Mouse (Mus musculus) MEL (cell line): ENCODE data around the gene Gm35315. TPM values are rescaled to one million over a fixed set of nuclear protein-coding genes. Genes with fewer than 3 reads are reported as not detected.
A peak's percentile ranks its signal among the peaks of the same experiment; 100 is the strongest.

Experiments used
- DNase-seq: peaks from one replicate; pipeline ENCODE4 v3.0.0; 2011; ENCODE audit warnings: low read depth, low spot score
- H3K27ac ChIP-seq: 2 replicates; pipeline ENCODE4 v1.5.1; 2012; ENCODE audit warnings: low read depth, mild to moderate bottlenecking, control low read depth, low read length, moderate library complexity; ENCODE audit not compliant: control insufficient read depth
- H3K27me3 ChIP-seq, 2 experiments: fragments of 150-350 bp in 1 of 2; sonication (generic) in 1 of 2; 2 replicates each; pipeline ENCODE4 v1.6.1; 2012; ENCODE audit warnings: low read length in 2 of 2, mild to moderate bottlenecking in 2 of 2, improper control_type of control experiment in 1 of 2, moderate library complexity in 1 of 2; ENCODE audit not compliant: insufficient read depth in 2 of 2, control insufficient read depth in 1 of 2
- H3K36me3 ChIP-seq, 2 experiments: 2 replicates each; pipeline ENCODE4 v1.6.1; 2012 to 2014; ENCODE audit warnings: low read length in 2 of 2, improper control_type of control experiment in 1 of 2, inconsistent platforms in 1 of 2, mild to moderate bottlenecking in 1 of 2; ENCODE audit not compliant: insufficient read depth in 2 of 2, control insufficient read depth in 1 of 2
- H3K4me1 ChIP-seq, 2 experiments: fragments of 150-350 bp in 1 of 2; sonication (generic) in 1 of 2; 2 replicates each; pipeline ENCODE4 v1.6.1; 2012; ENCODE audit warnings: low read length in 2 of 2, improper control_type of control experiment in 1 of 2, mild to moderate bottlenecking in 1 of 2; ENCODE audit not compliant: insufficient read depth in 2 of 2, control insufficient read depth in 1 of 2
- H3K4me3 ChIP-seq, 2 experiments: fragments of 150-350 bp in 1 of 2; sonication (generic) in 1 of 2; 2 replicates each; pipeline ENCODE4 v1.5.1; 2012; ENCODE audit warnings: low read depth in 2 of 2, low read length in 2 of 2, mild to moderate bottlenecking in 2 of 2, moderate library complexity in 2 of 2, control low read depth in 1 of 2, improper control_type of control experiment in 1 of 2; ENCODE audit not compliant: control insufficient read depth in 1 of 2, insufficient read depth in 1 of 2
- H3K79me2 ChIP-seq: 2 replicates; pipeline ENCODE4 v1.6.1; 2012; ENCODE audit warnings: mild to moderate bottlenecking, low read length, moderate library complexity; ENCODE audit not compliant: control insufficient read depth, poor library complexity, insufficient read depth
- H3K9ac ChIP-seq: 2 replicates; pipeline ENCODE4 v1.6.1; 2012; ENCODE audit warnings: low read depth, mild to moderate bottlenecking, control low read depth, low read length, moderate library complexity; ENCODE audit not compliant: control insufficient read depth, poor library complexity, severe bottlenecking
- H3K9me3 ChIP-seq: fragments of 150-350 bp; sonication (generic); replicated peaks from 2 replicates; pipeline ENCODE4 v1.6.1; 2012; ENCODE audit warnings: mild to moderate bottlenecking, low read length, improper control_type of control experiment, moderate library complexity; ENCODE audit not compliant: insufficient read depth
- CHD1 ChIP-seq: IDR thresholded peaks from 2 replicates; pipeline ENCODE4 v1.6.1; 2012; ENCODE audit warnings: low read depth, mild to moderate bottlenecking, inconsistent platforms, low read length, improper control_type of control experiment
- CHD2 ChIP-seq: IDR thresholded peaks from 2 replicates; pipeline ENCODE4 v1.6.1; 2011; ENCODE audit warnings: low read length, improper control_type of control experiment
- CTCF ChIP-seq, 3 experiments: IDR thresholded peaks in 2 of 3; conservative IDR thresholded peaks in 1 of 3; 2 replicates each; pipeline ENCODE4 v1.5.1; 2011 to 2012; ENCODE audit warnings: low read length in 3 of 3, low read depth in 2 of 3, mild to moderate bottlenecking in 2 of 3, improper control_type of control experiment in 1 of 3, inconsistent platforms in 1 of 3, mixed read lengths in 1 of 3, moderate library complexity in 1 of 3; ENCODE audit not compliant: control insufficient read depth in 1 of 3, insufficient read depth in 1 of 3, poor library complexity in 1 of 3, severe bottlenecking in 1 of 3
- ELF1 ChIP-seq: IDR thresholded peaks from 2 replicates; pipeline ENCODE4 v1.6.1; 2014; ENCODE audit warnings: low read depth, mild to moderate bottlenecking, inconsistent platforms, low read length, improper control_type of control experiment, moderate library complexity
- EP300 ChIP-seq, 2 experiments: IDR thresholded peaks; 2 replicates each; pipeline ENCODE4 v1.6.1; 2011; ENCODE audit warnings: improper control_type of control experiment in 2 of 2, low read length in 2 of 2, low read depth in 1 of 2, mild to moderate bottlenecking in 1 of 2
- ETS1 ChIP-seq: IDR thresholded peaks from 2 replicates; pipeline ENCODE4 v1.6.1; 2012; ENCODE audit warnings: low read depth, mild to moderate bottlenecking, inconsistent platforms, low read length, improper control_type of control experiment, moderate library complexity
- GATA1 ChIP-seq: IDR thresholded peaks from 2 replicates; pipeline ENCODE4 v1.6.1; 2011; ENCODE audit warnings: low read depth, low read length, improper control_type of control experiment
- JUND ChIP-seq: IDR thresholded peaks from 2 replicates; pipeline ENCODE4 v1.6.1; 2011; ENCODE audit warnings: low read depth, mild to moderate bottlenecking, improper control_type of control experiment, low read length
- MAFK ChIP-seq: IDR thresholded peaks from 2 replicates; pipeline ENCODE4 v1.6.1; 2011; ENCODE audit warnings: low read depth, mild to moderate bottlenecking, low read length, improper control_type of control experiment, borderline replicate concordance
- MAZ ChIP-seq: IDR thresholded peaks from 2 replicates; pipeline ENCODE4 v1.6.1; 2012; ENCODE audit warnings: low read depth, mild to moderate bottlenecking, inconsistent platforms, low read length, improper control_type of control experiment
- MEF2A ChIP-seq: IDR thresholded peaks from 2 replicates; pipeline ENCODE4 v1.6.1; 2014; ENCODE audit warnings: low read depth, mild to moderate bottlenecking, inconsistent platforms, low read length, improper control_type of control experiment; ENCODE audit not compliant: poor library complexity, insufficient replicate concordance, severe bottlenecking; ENCODE audit errors: extremely low read depth
- MXI1 ChIP-seq: IDR thresholded peaks from 2 replicates; pipeline ENCODE4 v1.6.1; 2011; ENCODE audit warnings: mild to moderate bottlenecking, low read depth, low read length, improper control_type of control experiment
- NELFE ChIP-seq: IDR thresholded peaks from 2 replicates; pipeline ENCODE4 v1.6.1; 2011; ENCODE audit warnings: low read depth, low read length, improper control_type of control experiment
- NRF1 ChIP-seq: IDR thresholded peaks from 2 replicates; pipeline ENCODE4 v1.6.1; 2014; ENCODE audit warnings: low read depth, mild to moderate bottlenecking, inconsistent platforms, low read length, improper control_type of control experiment, moderate library complexity; ENCODE audit not compliant: poor library complexity, insufficient read depth, severe bottlenecking
- POLR2A ChIP-seq, 2 experiments: IDR thresholded peaks; 2 replicates each; pipeline ENCODE4 v1.6.1; 2011 to 2012; ENCODE audit warnings: low read length in 2 of 2, mild to moderate bottlenecking in 2 of 2, control low read depth in 1 of 2, improper control_type of control experiment in 1 of 2, low read depth in 1 of 2, moderate library complexity in 1 of 2; ENCODE audit not compliant: control insufficient read depth in 1 of 2, insufficient read depth in 1 of 2, poor library complexity in 1 of 2
- POLR2AphosphoS2 ChIP-seq: IDR thresholded peaks from 2 replicates; pipeline ENCODE4 v1.6.1; 2011; ENCODE audit warnings: low read length, improper control_type of control experiment
- POLR2AphosphoS5 ChIP-seq: IDR thresholded peaks from 2 replicates; pipeline ENCODE4 v1.6.1; 2012; ENCODE audit warnings: low read depth, borderline replicate concordance, mild to moderate bottlenecking, inconsistent platforms, low read length, moderate library complexity, mixed read lengths
- RAD21 ChIP-seq: IDR thresholded peaks from 2 replicates; pipeline ENCODE4 v1.6.1; 2011; ENCODE audit warnings: mild to moderate bottlenecking, low read depth, low read length, improper control_type of control experiment
- SIN3A ChIP-seq: IDR thresholded peaks from 2 replicates; pipeline ENCODE4 v1.6.1; 2012; ENCODE audit warnings: low read length, improper control_type of control experiment, inconsistent platforms
- SMC3 ChIP-seq: IDR thresholded peaks from 2 replicates; pipeline ENCODE4 v1.6.1; 2011; ENCODE audit warnings: low read depth, low read length, improper control_type of control experiment
- TBP ChIP-seq: IDR thresholded peaks from 2 replicates; pipeline ENCODE4 v1.8.0; 2011; ENCODE audit warnings: low read depth, low read length, improper control_type of control experiment
- UBTF ChIP-seq: IDR thresholded peaks from 2 replicates; pipeline ENCODE4 v1.6.1; 2012; ENCODE audit warnings: low read depth, mild to moderate bottlenecking, inconsistent platforms, low read length, improper control_type of control experiment, moderate library complexity, borderline replicate concordance; ENCODE audit not compliant: insufficient read depth
- USF2 ChIP-seq, 2 experiments: IDR thresholded peaks; 2 replicates each; pipeline ENCODE4 v1.6.1; 2011 to 2012; ENCODE audit warnings: improper control_type of control experiment in 2 of 2, low read length in 2 of 2, borderline replicate concordance in 1 of 2, inconsistent platforms in 1 of 2, low read depth in 1 of 2, mild to moderate bottlenecking in 1 of 2; ENCODE audit not compliant: insufficient read depth in 1 of 2
- ZKSCAN1 ChIP-seq: IDR thresholded peaks from 2 replicates; pipeline ENCODE4 v1.6.1; 2012; ENCODE audit warnings: low read depth, mild to moderate bottlenecking, inconsistent platforms, low read length, improper control_type of control experiment, moderate library complexity
- ZNF384 ChIP-seq: IDR thresholded peaks from 2 replicates; pipeline ENCODE4 v1.6.1; 2012; ENCODE audit warnings: low read depth, mild to moderate bottlenecking, inconsistent platforms, low read length, improper control_type of control experiment
- polyA plus RNA-seq, 2 experiments: library from polyadenylated mRNA; stranded (reverse) in 1 of 2; unstranded in 1 of 2; fragments of >175 nt in 1 of 2; fragments of >200 nt in 1 of 2; gene quantifications; 2 replicates each; pipeline versions ENCODE4 v1.2.1 to v1.2.4; 2012; ENCODE audit warnings: low replicate concordance in 2 of 2, low read depth in 1 of 2; ENCODE audit not compliant: insufficient read length in 2 of 2, insufficient read depth in 1 of 2, missing spikeins in 1 of 2
- total RNA-seq: library from RNA; depleted of rRNA; stranded (reverse); fragments of 300-350 nt; gene quantifications from 2 replicates; pipeline ENCODE4 v1.2.3, GENCODE M21; 2012

The Gm35315 gene
- total and polyA plus RNA-seq, 3 experiments = 2.2 to 70.9 (median 2.2) TPM

- H3K36me3 ChIP-seq = no peaks in the 10 kb centered on the region
- no peaks in the 10 kb centered on the region for H3K4me1 ChIP-seq
- peak; percentile 55 for DNase-seq
- H3K9me3 ChIP-seq = no peaks in the 10 kb centered on the region
- H3K27me3 ChIP-seq = no peaks in the 10 kb centered on the region
- TF ChIP-seq GATA1 (no peak), EP300 (IDR thresholded peaks at IDR 0.05; ENCODE audit: low read depth in 1 of 2, low read length in 2 of 2) (no peak), POLR2AphosphoS5 (no peak), MXI1 (no peak), CHD2 (no peak), POLR2A (IDR thresholded peaks at IDR 0.05; ENCODE audit: control insufficient read depth in 1 of 2, insufficient read depth in 1 of 2, low read depth in 1 of 2, low read length in 2 of 2, poor library complexity in 1 of 2) (no peak), MAZ (no peak), CTCF (IDR thresholded peaks at IDR 0.05 in 2 of 3, conservative IDR thresholded peaks at IDR 0.05 in 1 of 3; ENCODE audit: control insufficient read depth in 1 of 3, insufficient read depth in 1 of 3, low read depth in 2 of 3, low read length in 3 of 3, poor library complexity in 1 of 3, severe bottlenecking in 1 of 3) (no peak), ZNF384 (no peak), USF2 (IDR thresholded peaks at IDR 0.05; ENCODE audit: borderline replicate concordance in 1 of 2, insufficient read depth in 1 of 2, low read depth in 1 of 2, low read length in 2 of 2) (no peak), POLR2AphosphoS2 (no peak), RAD21 (no peak), NELFE (no peak), MEF2A (no peak), ELF1 (no peak), JUND (no peak), NRF1 (no peak), ZKSCAN1 (no peak)
- H3K79me2 ChIP-seq = no peaks in the 10 kb centered on the region
- H3K4me3 ChIP-seq = peak overlapping the region in 1 of 2 experiments; percentile 39; a peak in 2 of 4 replicates
- H3K27ac ChIP-seq = no peak overlapping the region
- H3K9ac ChIP-seq = no peak overlapping the region
Observed at GRCm38 (mm10) chr5:110086161-110086866, 7.9 kb downstream of the Gm35315 start.

GRCm38 (mm10) chr5:110082961-110083360 is 11.3 kb downstream of the Gm35315 start:
- no peak for DNase-seq
- Histone ChIP-seq H3K79me2 (no peaks in the 10 kb centered on the region), H3K27me3 (no peaks in the 10 kb centered on the region), H3K36me3 (peaks cover 0 to 8% of the 10 kb centered on the region in 2 experiments; a peak in 2 of 4 replicates), H3K27ac (no peak overlapping the region), H3K4me1 (no peaks in the 10 kb centered on the region), H3K4me3 (no peak overlapping the region), H3K9me3 (no peaks in the 10 kb centered on the region), H3K9ac (no peak overlapping the region)
- TF ChIP-seq TBP (no peak), ETS1 (no peak), NRF1 (no peak), USF2 (IDR thresholded peaks at IDR 0.05; ENCODE audit: borderline replicate concordance in 1 of 2, insufficient read depth in 1 of 2, low read depth in 1 of 2, low read length in 2 of 2) (no peak), RAD21 (no peak), CHD2 (no peak), CTCF (IDR thresholded peaks at IDR 0.05 in 2 of 3, conservative IDR thresholded peaks at IDR 0.05 in 1 of 3; ENCODE audit: control insufficient read depth in 1 of 3, insufficient read depth in 1 of 3, low read depth in 2 of 3, low read length in 3 of 3, poor library complexity in 1 of 3, severe bottlenecking in 1 of 3) (no peak), SMC3 (no peak), CHD1 (no peak), ELF1 (no peak), GATA1 (no peak), POLR2AphosphoS5 (no peak), MEF2A (no peak), POLR2AphosphoS2 (no peak), SIN3A (no peak), MAFK (no peak), EP300 (IDR thresholded peaks at IDR 0.05; ENCODE audit: low read depth in 1 of 2, low read length in 2 of 2) (no peak), MAZ (no peak), UBTF (no peak)
